Mouse (Mus musculus) layer of hippocampus, adult 11-12 months (tissue): Measurements from ENCODE around the gene Gabrb3.
"Not testable (repeated sequence)": the region's sequence is repeated elsewhere in the genome, so short reads cannot be mapped to it uniquely, and the experiment has no call there.

Experiments
- DNase-seq: peaks from one replicate; pipeline ENCODE4 v3.0.0; 2022; ENCODE audit warnings: low spot score

The Gabrb3 gene

DNA sequence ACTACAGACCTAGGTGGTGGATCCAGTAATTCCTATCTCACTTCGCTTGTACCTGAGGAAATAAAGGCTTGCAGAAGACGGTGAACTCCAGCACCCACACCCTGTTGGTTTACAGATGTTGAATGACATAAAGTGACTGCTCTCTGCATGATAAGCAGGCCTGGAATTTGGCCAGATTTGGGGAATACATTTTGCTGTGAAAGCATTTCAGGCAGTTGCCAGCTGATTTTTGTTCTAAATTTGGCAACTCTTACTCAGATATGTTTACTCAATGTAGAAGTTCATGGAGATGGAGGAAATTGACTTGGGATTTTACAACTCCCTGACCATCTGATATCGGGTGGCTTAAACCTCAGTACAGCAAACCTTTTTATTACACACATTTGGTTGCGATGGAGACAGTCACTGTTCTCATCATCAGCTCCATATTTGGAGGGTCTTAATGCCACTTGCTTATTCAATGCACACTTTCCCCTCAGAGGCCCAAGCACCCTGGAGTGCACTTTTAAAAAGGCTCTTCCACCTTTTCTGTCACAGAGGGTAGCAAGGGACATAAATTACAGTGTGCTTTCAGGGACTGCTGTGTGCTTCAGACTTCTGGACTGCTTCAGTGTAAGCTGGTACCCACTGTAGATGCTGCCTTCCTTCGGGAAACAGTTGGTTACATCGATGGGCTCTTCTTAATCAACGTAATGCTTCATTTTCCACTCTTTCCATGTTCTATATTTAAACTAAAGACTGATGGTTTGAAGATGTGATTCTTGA, 287.7 kb downstream of the Gabrb3 start:
- no peak for DNase-seq

DNA sequence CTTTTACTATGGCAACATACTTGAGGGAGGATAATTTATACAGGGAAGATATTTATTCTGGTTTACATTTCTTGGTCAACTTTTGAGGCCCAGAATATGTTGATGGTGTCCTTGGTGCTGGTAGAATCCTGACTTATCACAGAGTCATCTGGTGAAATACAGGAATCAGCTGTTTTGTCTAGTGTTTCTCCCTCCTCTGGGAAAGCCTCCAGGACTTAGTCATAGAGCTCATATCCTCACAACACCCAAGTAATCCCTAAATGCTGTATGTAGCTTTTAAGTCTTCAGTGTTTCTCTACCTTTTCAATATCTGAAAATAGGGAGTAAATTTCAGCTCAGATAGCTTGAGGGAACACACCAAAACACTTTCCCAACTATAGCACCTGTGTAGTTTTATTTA, 292.2 kb downstream of the Gabrb3 start:
- DNase-seq = no peak

GRCm38 (mm10) chr7:57746836-57747235, 327.3 kb downstream of the Gabrb3 start:
- DNase-seq = no peak

DNA sequence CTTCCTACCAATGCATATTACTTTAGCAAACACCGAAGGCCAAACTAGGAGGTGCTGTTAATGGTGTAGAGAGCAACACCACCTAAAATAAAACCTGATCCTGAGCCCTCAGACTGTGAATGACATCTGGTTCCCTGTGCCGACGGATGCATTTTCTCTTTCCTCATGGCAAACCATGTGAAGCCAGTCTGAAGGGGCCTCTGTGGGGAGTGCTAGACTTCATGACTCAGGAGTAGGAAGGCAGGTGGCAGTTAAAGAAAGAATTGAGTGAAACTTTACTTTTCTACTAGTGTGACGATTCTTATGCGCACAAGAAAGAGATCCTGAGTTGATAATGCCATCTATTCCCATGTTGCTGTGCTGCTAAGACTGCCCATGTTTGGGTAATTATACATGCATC, 341.0 kb downstream of the Gabrb3 start:
- DNase-seq = no peak

DNA sequence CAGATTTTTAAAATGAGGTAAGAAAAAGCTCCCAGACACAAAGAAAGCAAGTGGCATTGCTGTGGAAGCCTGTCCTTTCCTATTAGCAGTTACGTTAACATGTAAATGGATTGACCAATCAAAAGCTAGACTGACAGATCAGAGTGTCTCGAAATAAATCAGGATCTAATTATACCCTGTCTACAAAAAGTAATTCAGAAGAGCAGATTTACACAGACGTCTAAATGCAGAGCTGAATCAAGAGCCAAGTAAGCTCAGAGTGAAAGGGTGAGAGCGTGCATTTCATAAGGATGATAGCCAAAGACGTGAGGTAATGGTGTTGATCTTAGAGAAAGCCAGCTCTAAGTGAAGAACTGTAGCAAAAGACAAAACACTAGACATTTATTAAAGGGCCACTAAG, 359.3 kb downstream of the Gabrb3 start:
- DNase-seq = no peak

DNA sequence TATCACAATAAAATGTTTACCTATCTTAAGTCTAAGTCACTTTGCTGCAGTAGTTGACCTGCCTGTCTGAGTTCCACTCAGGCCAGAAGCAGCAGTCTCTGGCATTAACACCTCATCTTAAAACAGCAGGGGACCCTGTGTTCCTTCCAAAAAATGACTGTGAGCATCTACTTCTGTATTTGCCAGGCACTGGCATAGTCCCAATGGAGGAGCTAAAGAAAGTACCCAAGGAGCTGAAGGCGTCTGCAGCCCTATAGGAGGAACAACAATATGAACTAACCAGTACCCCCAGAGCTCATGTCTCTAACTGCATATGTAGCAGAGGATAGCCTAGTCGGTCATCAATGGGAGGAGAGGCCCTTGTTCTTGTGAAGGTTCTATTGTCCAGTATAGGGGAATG, 366.6 kb downstream of the Gabrb3 start:
- DNase-seq = not testable (repeated sequence)

DNA sequence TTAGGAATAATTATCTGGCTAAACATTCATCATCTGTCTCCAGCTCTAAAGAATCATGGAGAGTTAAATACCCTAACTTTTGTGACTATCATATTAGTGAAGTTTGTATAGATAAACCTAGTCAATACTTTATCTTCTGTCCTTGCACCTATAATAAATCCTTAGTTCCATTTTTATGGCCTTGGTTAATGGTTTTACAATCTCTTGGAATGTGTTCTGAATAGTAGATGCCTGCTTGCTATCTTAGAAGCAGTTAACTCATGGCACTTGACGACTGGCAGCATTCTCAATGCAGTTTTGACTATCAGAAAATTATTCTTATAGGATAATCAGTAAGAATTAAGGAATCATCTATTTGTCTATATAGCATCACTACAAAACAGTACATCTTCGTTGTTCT, 368.0 kb downstream of the Gabrb3 start:
- no peak for DNase-seq

DNA sequence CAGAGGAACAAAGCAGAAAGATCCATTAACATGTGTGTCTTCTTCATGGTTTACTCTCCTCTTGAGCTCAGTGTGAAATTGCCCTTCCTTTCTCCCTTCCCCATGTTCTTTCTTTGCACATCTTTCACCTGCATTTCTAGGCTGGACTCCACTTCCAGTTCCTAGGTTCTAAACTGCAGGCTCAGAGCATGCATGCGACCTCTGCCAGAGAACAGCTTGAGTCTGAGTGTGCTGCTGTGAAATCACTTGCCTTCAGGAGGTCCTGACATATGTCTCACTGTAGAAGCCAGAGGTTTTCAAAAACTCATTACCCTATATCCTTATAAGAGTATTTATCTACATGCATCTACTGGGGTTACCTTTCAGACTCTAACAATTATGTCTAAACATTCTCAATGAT, 383.8 kb downstream of the Gabrb3 start:
- DNase-seq = no peak

DNA sequence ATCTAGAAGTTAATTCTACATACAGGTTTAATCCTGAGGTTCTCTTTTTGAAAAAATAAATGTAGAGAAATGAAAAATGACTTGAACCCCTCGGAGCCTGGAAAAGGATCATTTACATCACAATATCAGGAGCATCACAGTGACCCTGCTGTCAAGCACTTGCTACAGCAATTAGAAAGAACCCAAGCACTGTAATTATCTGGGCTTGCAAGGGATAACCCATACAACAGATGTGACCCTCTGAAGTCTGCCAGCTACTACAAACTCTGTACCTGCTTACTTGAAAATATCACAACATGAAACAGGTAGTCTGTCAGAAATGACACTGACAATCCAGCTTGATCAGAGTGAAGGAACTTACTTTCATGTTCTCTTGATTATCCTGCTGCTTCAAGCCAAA, 394.2 kb downstream of the Gabrb3 start:
- no peak for DNase-seq

DNA sequence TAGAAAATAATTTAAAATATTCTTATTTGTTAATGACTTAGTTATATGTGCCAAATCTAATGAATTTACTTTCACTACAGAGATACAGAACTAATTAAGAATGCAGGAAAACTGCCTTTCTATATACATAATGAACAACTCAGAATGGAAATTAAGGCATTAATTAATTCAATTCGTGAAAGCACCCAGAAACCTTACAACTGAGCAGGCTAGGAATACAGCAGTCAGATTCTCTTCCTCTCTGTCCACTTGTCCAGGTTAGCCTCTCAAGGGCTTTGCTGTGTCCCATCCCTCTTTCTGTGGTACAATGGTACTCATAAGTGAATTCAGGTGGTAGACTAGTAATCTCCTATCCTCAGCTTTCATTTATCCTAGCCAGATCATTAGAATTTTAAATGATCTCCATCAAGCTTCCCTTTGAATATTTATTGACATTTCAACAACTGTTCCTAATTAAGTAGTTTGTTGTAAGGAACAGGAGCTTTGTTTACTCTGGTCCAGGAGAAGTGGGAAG, 422.9 kb downstream of the Gabrb3 start:
- DNase-seq = no peak

DNA sequence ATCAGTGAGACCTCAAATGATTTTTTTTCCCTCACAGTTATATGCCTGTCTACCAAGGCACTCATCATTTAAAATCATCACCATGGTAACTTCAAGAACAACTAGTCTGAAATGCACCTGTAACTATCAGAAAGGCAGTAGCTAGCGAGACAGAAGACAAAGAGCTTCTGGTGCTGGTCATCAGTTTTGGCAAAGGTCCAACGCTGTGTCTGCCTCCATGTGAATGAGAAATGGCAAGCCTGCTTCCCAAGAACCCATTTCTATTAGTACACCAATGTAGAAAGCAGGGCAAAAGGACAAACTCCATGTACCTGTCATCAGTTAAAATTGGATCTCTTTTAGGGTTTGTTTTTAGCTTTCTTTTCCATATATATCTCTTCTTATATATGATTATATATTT, 448.5 kb downstream of the Gabrb3 start:
- no peak for DNase-seq
